Mouse (Mus musculus): ENCODE data around the gene Cd151.

- TF ChIP-seq POLR2A (IDR thresholded peaks at IDR 0.05; ENCODE audit: insufficient read depth, low read depth, low read length) (no peak), CTCF (IDR thresholded peaks at IDR 0.05; ENCODE audit: insufficient read depth, low read depth, low read length) (no peak)
These were observed 7.2 kb upstream of the Cd151 start for GRCm38 (mm10) chr7:141460001-141460390.

All from olfactory bulb, adult 2 months (tissue).